Mouse (Mus musculus) heart, embryonic 12.5 days (tissue): Measurements from ENCODE around the gene Thsd1. TPM values are rescaled to one million over a fixed set of nuclear protein-coding genes. Genes with fewer than 3 reads are reported as not detected.

Experiments
- ATAC-seq: fragments of 200-750 bp; cut with Nextera tagmentation; 2 replicates; pipeline ENCODE4 v1.8.0; 2017; ENCODE audit warnings: moderate TSS enrichment, moderate library complexity; ENCODE audit not compliant: insufficient number of reproducible peaks, low FRiP score
- H3K27ac ChIP-seq: fragments of 300-500 bp; sonication (generic); 2 replicates; pipeline ENCODE4 v1.5.1; 2016; ENCODE audit warnings: mild to moderate bottlenecking, moderate library complexity; ENCODE audit not compliant: poor library complexity, severe bottlenecking
- H3K27me3 ChIP-seq: fragments of 300-500 bp; sonication (generic); replicated peaks from 2 replicates; pipeline ENCODE4 v1.6.1; 2016; ENCODE audit warnings: mild to moderate bottlenecking, moderate library complexity
- H3K36me3 ChIP-seq: fragments of 300-500 bp; sonication (generic); 2 replicates; pipeline ENCODE4 v1.6.1; 2016; ENCODE audit warnings: mild to moderate bottlenecking, moderate library complexity
- H3K4me1 ChIP-seq: fragments of 300-500 bp; sonication (generic); replicated peaks from 2 replicates; pipeline ENCODE4 v1.6.1; 2016; ENCODE audit warnings: mild to moderate bottlenecking
- H3K4me2 ChIP-seq: fragments of 300-500 bp; sonication (generic); 2 replicates; pipeline ENCODE4 v1.6.1; 2016; ENCODE audit warnings: mild to moderate bottlenecking, moderate library complexity
- H3K4me3 ChIP-seq: fragments of 300-500 bp; sonication (generic); 2 replicates; pipeline ENCODE4 v1.5.1; 2016; ENCODE audit warnings: mild to moderate bottlenecking
- H3K9ac ChIP-seq: fragments of 300-500 bp; sonication (generic); 2 replicates; pipeline ENCODE4 v1.6.1; 2016; ENCODE audit warnings: mild to moderate bottlenecking, moderate library complexity
- H3K9me3 ChIP-seq: fragments of 300-500 bp; sonication (generic); replicated peaks from 2 replicates; pipeline ENCODE4 v1.6.1; 2016; ENCODE audit warnings: mild to moderate bottlenecking, moderate library complexity
- WGBS: fragments of 180-500 bp; shearing (Covaris S2); methylation state at CpG from one replicate; pipeline ENCODE4 v1.1.7; 2016; 5-methylcytosine and 5-hydroxymethylcytosine counted together
- polyA plus RNA-seq: library from polyadenylated mRNA; unstranded; fragments of >200 nt; fragmentation: Nextera tagmentation; extraction: Ambion mirVana; gene quantifications from 2 replicates; pipeline ENCODE4 v1.2.1, GENCODE M21; 2016

Gene Thsd1
- polyA plus RNA-seq, 1 experiment from 2014 or later = 17.2 TPM

DNA sequence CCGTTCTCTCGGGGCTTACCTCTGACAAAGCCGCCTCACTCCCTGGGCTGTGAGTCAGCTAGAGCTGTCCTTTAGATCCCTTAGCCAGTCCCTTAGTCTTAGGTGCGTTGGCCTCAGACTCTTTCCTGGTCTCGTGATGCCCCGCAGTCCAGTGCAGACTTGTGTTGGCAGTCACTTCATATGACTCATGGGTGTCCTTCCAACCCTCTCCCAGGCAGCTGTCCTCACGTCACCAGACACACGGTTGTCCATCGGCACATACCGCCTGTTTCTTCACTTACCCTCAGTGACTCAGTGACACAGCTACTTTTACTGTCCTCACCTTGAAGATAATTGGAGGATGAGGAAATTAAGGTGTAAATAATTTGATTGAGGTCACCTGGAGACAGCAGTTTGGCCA is 12.3 kb upstream of the Thsd1 start:
- 84% methylated on average over 10 of the region's 10 CpGs for WGBS
- H3K36me3 ChIP-seq = peaks cover 74% of the 10 kb centered on the region
- no peak overlapping the region for H3K4me2 ChIP-seq
- no peak overlapping the region for H3K4me3 ChIP-seq
- ATAC-seq = no peak
- no peaks in the 10 kb centered on the region for H3K9me3 ChIP-seq
- no peak overlapping the region for H3K9ac ChIP-seq
- H3K27me3 ChIP-seq = no peaks in the 10 kb centered on the region
- no peaks in the 10 kb centered on the region for H3K4me1 ChIP-seq
- H3K27ac ChIP-seq = no peak overlapping the region

- ATAC-seq = no peak
- Histone ChIP-seq H3K36me3 (peaks cover 15% of the 10 kb centered on the region), H3K4me2 (peak overlapping the region; percentile 79; the same call in 1 of the 2 replicates), H3K4me3 (no peak overlapping the region), H3K9me3 (0 out of 2 replicates have a peak, but pooled peaks cover 7% of the 10 kb centered on the region), H3K27me3 (0 out of 2 replicates have a peak, but pooled peaks cover 7% of the 10 kb centered on the region), H3K9ac (no peak overlapping the region), H3K27ac (peak overlapping the region; percentile 23; the same call in 1 of the 2 replicates), H3K4me1 (0 out of 2 replicates have a peak, but pooled peaks cover 4% of the 10 kb centered on the region)
- 53% methylated on average over 8 of the region's 8 CpGs for whole genome bisulfite sequencing
Observed at GRCm38 (mm10) chr8:22226361-22226760, 752 bp upstream of the Thsd1 start.

DNA sequence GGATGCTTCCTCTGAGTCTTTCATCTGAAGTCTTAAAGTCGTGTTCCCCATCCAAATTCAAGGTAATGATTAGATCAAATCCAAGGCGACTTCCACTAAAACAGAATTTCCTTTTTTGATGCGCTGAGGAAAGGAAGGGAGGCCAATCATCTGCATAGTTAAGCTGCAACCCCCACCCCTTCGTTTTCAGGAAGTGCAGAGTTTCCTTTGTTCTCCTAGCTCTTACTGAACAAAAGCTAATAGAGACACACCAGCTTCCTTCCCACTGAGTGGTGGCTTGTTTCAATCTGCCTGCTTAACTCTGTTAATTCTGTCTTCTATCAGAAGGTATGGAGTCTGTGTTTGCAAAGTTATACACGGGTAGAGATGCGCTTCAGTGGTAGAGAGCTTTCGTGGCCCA is 1.5 kb downstream of the Thsd1 start:
- 36% methylated on average over 7 of the region's 7 CpGs for WGBS
- 0 out of 2 replicates have a peak, but pooled peaks have one; percentile 54 for ATAC-seq
- Histone ChIP-seq H3K4me3 (peak overlapping the region; percentile 59), H3K4me2 (peak overlapping the region; percentile 79), H3K4me1 (0 out of 2 replicates have a peak, but pooled peaks cover 4% of the 10 kb centered on the region), H3K27me3 (0 out of 2 replicates have a peak, but pooled peaks cover 7% of the 10 kb centered on the region), H3K9me3 (no peaks in the 10 kb centered on the region), H3K27ac (peak overlapping the region; percentile 58), H3K9ac (0 out of 2 replicates have a peak overlapping the region, but pooled peaks have one; percentile 25), H3K36me3 (peaks cover 3% of the 10 kb centered on the region; the same call in 1 of the 2 replicates)

DNA sequence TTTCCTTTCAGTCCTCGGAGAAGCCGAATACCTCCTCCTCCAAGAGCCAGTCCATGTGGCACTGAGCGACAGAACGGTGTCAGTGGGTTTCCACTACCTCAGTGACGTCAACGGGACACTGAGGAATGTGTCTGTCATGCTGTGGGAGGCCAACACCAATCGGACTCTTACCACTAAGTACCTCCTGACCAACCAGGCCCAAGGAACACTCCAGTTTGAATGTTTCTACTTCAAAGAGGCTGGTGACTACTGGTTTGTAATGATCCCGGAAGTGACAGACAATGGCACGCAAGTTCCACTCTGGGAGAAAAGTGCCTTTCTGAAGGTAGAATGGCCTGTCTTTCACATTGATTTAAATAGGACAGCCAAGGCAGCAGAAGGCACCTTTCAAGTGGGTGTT is 15.9 kb downstream of the Thsd1 start:
- Histone ChIP-seq H3K9me3 (no peaks in the 10 kb centered on the region), H3K27ac (no peak overlapping the region), H3K9ac (no peak overlapping the region), H3K4me3 (no peak overlapping the region), H3K4me1 (peaks cover 8% of the 10 kb centered on the region; the same call in 1 of the 2 replicates), H3K36me3 (peaks cover 8% of the 10 kb centered on the region; the same call in 1 of the 2 replicates), H3K4me2 (no peak overlapping the region), H3K27me3 (no peaks in the 10 kb centered on the region)
- WGBS = 79% methylated on average over 9 of the region's 9 CpGs
- ATAC-seq = no peak

GRCm38 (mm10) chr8:22245663-22246062 is 18.6 kb downstream of the Thsd1 start:
- no peak for ATAC-seq
- H3K4me2 ChIP-seq = no peak overlapping the region
- H3K9ac ChIP-seq = no peak overlapping the region
- 70% methylated on average over 1 of the region's 1 CpGs for whole genome bisulfite sequencing
- H3K27me3 ChIP-seq = no peaks in the 10 kb centered on the region
- no peaks in the 10 kb centered on the region for H3K36me3 ChIP-seq
- H3K4me1 ChIP-seq = peaks cover 8% of the 10 kb centered on the region; the same call in 1 of the 2 replicates
- no peak overlapping the region for H3K4me3 ChIP-seq
- H3K9me3 ChIP-seq = no peaks in the 10 kb centered on the region
- no peak overlapping the region for H3K27ac ChIP-seq

DNA sequence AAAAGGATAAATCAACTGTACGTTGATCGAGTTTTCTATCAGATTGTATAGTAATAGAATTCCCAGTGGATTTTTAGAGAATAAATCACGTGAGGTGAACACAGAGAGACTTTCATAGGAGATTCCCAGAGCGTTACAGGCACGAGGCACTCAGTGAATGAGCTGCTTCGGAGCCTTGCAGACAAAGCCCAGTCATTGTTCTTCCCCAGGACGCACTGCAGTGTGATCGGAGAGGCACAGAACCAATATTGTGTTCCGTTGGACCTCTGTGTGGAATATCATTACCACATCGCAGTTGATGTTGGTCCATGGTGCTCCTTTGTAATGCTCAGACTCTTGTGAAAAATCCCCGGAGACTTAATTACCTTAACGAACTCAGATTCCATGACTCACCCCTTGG is 20.8 kb downstream of the Thsd1 start:
- Histone ChIP-seq H3K27ac (no peak overlapping the region), H3K36me3 (peaks cover 4% of the 10 kb centered on the region; the same call in 1 of the 2 replicates), H3K9me3 (no peaks in the 10 kb centered on the region), H3K4me1 (peaks cover 10% of the 10 kb centered on the region; the same call in 1 of the 2 replicates), H3K4me3 (no peak overlapping the region), H3K4me2 (no peak overlapping the region), H3K9ac (no peak overlapping the region), H3K27me3 (no peaks in the 10 kb centered on the region)
- WGBS = 83% methylated on average over 12 of the region's 12 CpGs
- no peak for ATAC-seq

- Histone ChIP-seq H3K27ac (no peak overlapping the region), H3K9me3 (no peaks in the 10 kb centered on the region), H3K4me1 (peaks cover 10% of the 10 kb centered on the region; the same call in 1 of the 2 replicates), H3K4me3 (no peak overlapping the region), H3K27me3 (no peaks in the 10 kb centered on the region), H3K36me3 (peaks cover 14% of the 10 kb centered on the region), H3K9ac (no peak overlapping the region), H3K4me2 (no peak overlapping the region)
- ATAC-seq = no peak
- 82% methylated on average over 9 of the region's 9 CpGs for WGBS
Observed at GRCm38 (mm10) chr8:22249080-22249479, 22.0 kb downstream of the Thsd1 start.

- no peak for ATAC-seq
- Histone ChIP-seq H3K4me2 (no peak overlapping the region), H3K27me3 (no peaks in the 10 kb centered on the region), H3K4me1 (peaks cover 28% of the 10 kb centered on the region), H3K9ac (no peak overlapping the region), H3K9me3 (no peaks in the 10 kb centered on the region), H3K27ac (no peak overlapping the region), H3K4me3 (no peak overlapping the region), H3K36me3 (peaks cover 19% of the 10 kb centered on the region)
- WGBS = 74% methylated on average over 18 of the region's 18 CpGs
Observed at GRCm38 (mm10) chr8:22258946-22259450, 31.9 kb downstream of the Thsd1 start.

DNA sequence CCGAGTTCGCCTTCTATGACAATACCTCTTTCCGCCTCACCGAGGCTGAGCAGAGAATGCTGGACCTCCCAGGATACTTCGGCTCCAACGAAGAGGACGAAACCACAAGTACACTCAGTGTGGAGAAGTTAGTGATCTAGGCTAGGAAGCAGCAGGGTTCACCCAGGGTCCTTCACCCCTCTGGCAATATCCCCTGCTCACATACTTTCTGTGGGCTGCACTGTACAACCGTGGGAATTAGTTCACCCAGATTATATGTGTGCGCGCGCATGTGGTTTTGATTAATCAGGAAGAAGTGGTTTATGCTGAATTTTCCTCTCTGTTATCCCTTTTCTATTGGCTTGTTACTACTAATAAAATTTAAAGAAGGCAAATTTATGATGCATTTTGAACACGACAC is 32.4 kb downstream of the Thsd1 start:
- Histone ChIP-seq H3K27me3 (no peaks in the 10 kb centered on the region), H3K4me1 (peaks cover 28% of the 10 kb centered on the region), H3K9ac (no peak overlapping the region), H3K27ac (no peak overlapping the region), H3K9me3 (no peaks in the 10 kb centered on the region), H3K4me2 (no peak overlapping the region), H3K36me3 (peaks cover 14% of the 10 kb centered on the region), H3K4me3 (no peak overlapping the region)
- ATAC-seq = no peak
- WGBS = 73% methylated on average over 12 of the region's 12 CpGs

DNA sequence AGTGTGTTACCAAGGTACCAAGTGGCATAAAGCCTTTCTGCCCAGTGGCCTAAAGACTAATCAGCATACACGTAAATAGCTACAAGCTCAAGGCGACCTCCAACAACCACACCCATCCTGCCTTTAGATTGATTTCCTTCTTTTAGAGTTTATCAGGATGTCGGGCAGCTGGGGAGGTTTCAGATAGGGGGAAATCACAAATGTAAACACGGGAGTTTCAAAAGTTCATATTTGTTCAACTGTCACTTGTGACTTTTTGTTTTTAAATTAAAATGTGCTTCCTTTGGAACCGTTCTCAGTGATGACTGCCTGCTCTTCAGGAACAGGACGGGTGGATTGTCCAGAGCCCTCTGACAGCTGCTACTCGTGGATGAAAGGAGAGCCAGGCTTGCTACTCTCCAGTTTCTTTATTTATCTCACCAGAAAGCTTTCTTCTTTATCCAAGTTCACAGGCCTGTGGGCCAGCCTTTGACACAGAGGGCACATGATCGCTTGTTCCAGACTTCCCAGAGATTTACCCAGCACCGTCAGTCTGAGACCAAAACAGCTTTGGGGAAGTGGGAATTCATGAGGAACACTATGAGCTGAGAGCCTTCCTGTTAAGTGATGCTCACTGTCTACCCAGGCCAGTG is 33.1 kb downstream of the Thsd1 start:
- no peak overlapping the region for H3K9ac ChIP-seq
- H3K4me3 ChIP-seq = no peak overlapping the region
- WGBS = 9% methylated on average over 9 of the region's 9 CpGs
- no peaks in the 10 kb centered on the region for H3K9me3 ChIP-seq
- peaks cover 12% of the 10 kb centered on the region for H3K36me3 ChIP-seq
- H3K4me2 ChIP-seq = peak overlapping the region; percentile 34
- peak; percentile 56; the same call in 1 of the 2 replicates for ATAC-seq
- H3K27me3 ChIP-seq = no peaks in the 10 kb centered on the region
- peaks cover 28% of the 10 kb centered on the region for H3K4me1 ChIP-seq
- H3K27ac ChIP-seq = peak overlapping the region; percentile 59

DNA sequence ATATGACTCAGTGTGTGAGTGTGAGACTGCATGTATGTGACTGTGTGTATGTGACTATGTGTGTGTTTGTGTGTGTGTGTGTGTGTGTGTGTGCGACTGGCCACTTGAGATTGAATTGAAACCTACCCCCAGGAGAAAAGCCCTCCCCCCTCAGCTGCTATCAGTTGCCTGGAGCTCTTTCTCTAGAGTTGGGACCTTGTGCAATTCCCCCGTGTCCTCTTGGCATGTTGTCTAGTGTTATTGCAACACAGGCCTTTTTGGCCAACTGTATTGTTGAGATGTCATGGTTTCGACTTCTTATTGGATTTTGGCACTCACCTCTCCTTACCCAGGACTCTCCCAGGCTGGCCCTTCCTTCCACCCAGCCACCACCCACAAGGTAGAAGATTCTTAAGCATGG is 35.2 kb downstream of the Thsd1 start:
- Histone ChIP-seq H3K4me3 (no peak overlapping the region), H3K27me3 (no peaks in the 10 kb centered on the region), H3K36me3 (peaks cover 12% of the 10 kb centered on the region), H3K9ac (no peak overlapping the region), H3K27ac (no peak overlapping the region), H3K4me1 (peaks cover 17% of the 10 kb centered on the region), H3K9me3 (no peaks in the 10 kb centered on the region), H3K4me2 (no peak overlapping the region)
- WGBS = 80% methylated on average over 3 of the region's 3 CpGs
- no peak for ATAC-seq
